Mouse (Mus musculus) C2C12 (cell line): Measurements from ENCODE around the gene Slc9a7. TPM values are rescaled to one million over a fixed set of nuclear protein-coding genes. Genes with fewer than 3 reads are reported as not detected.

Source experiments
- H3K27me3 ChIP-seq: one replicate; pipeline ENCODE4 v1.6.1; 2011; ENCODE audit not compliant: control insufficient read depth, insufficient read depth, insufficient read length
- H3K36me3 ChIP-seq: one replicate; pipeline ENCODE4 v1.6.1; 2011; ENCODE audit not compliant: control insufficient read depth, insufficient read depth
- H3K4me3 ChIP-seq: one replicate; pipeline ENCODE4 v1.5.1; 2011; ENCODE audit warnings: mild to moderate bottlenecking, control low read depth; ENCODE audit not compliant: poor library complexity, insufficient read depth, severe bottlenecking
- H3K79me2 ChIP-seq: one replicate; pipeline ENCODE4 v1.6.1; 2011; ENCODE audit not compliant: control insufficient read depth, insufficient read depth
- H3K79me3 ChIP-seq: one replicate; pipeline ENCODE4 v1.6.1; 2011; ENCODE audit warnings: low read depth, control low read depth
- H3ac ChIP-seq: one replicate; pipeline ENCODE3; 2011; ENCODE audit warnings: low read depth; ENCODE audit not compliant: control insufficient read depth, insufficient read length
- CEBPB ChIP-seq: IDR thresholded peaks from one replicate; pipeline ENCODE4 v1.6.1; 2011; ENCODE audit warnings: low read depth, mild to moderate bottlenecking, control low read depth, moderate library complexity
- CTCF ChIP-seq: IDR thresholded peaks from one replicate; pipeline ENCODE4 v1.5.1; 2011; ENCODE audit not compliant: control insufficient read depth, insufficient read depth, insufficient read length
- FOSL1 ChIP-seq: IDR thresholded peaks from one replicate; pipeline ENCODE4 v1.8.0; 2011; ENCODE audit warnings: mild to moderate bottlenecking, low read length; ENCODE audit not compliant: poor library complexity, insufficient read depth, severe bottlenecking
- MAX ChIP-seq: IDR thresholded peaks from one replicate; pipeline ENCODE4 v1.6.1; 2011; ENCODE audit warnings: mild to moderate bottlenecking, control low read depth
- MYOD1 ChIP-seq: IDR thresholded peaks from one replicate; pipeline ENCODE4 v1.6.1; 2011; ENCODE audit warnings: low read depth; ENCODE audit not compliant: control insufficient read depth, insufficient read length
- MYOG ChIP-seq: IDR thresholded peaks from one replicate; pipeline ENCODE4 v1.6.1; 2011; ENCODE audit not compliant: control insufficient read depth, insufficient read length; ENCODE audit errors: extremely low read depth
- USF1 ChIP-seq: IDR thresholded peaks from one replicate; pipeline ENCODE4 v1.6.1; 2011; ENCODE audit warnings: low read depth, mild to moderate bottlenecking, control low read depth, moderate library complexity
- polyA plus RNA-seq: library from polyadenylated mRNA; unstranded; fragments of >200 nt; fragmentation: generic; extraction: Trizol; gene quantifications from one replicate; pipeline ENCODE4 v1.2.1, GENCODE M21; 2012; ENCODE audit warnings: missing spikeins

Gene Slc9a7
- polyA plus RNA-seq, 1 experiment = 0.02 TPM

DNA sequence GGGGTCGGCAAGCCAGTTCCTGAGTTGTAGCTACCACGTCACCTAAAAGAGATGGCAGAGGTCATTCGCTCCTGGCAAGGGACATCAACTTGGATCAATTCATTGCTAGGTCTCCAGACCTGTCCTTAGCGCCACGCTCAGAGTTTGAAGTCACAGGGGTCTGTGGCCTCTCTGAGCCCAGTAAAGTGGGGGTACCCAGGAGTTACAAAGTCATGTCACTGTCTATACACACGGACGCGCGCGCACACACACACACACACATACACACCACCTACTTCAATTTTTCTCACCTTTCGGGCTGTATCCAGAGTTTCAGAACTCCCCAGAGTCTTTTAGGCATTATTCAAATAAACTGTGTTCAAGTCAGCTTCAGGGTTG is 422 bp upstream of the Slc9a7 start:
- no peaks in the 10 kb centered on the region for H3K79me2 ChIP-seq
- H3K4me3 ChIP-seq = no peak overlapping the region
- H3K36me3 ChIP-seq = no peaks in the 10 kb centered on the region
- TF ChIP-seq CTCF (no peak), FOSL1 (no peak), MYOD1 (no peak), MAX (no peak), CEBPB (no peak), MYOG (no peak), USF1 (no peak)
- peaks cover 14% of the 10 kb centered on the region for H3K27me3 ChIP-seq
- H3ac ChIP-seq = no peak overlapping the region
- H3K79me3 ChIP-seq = no peaks in the 10 kb centered on the region

DNA sequence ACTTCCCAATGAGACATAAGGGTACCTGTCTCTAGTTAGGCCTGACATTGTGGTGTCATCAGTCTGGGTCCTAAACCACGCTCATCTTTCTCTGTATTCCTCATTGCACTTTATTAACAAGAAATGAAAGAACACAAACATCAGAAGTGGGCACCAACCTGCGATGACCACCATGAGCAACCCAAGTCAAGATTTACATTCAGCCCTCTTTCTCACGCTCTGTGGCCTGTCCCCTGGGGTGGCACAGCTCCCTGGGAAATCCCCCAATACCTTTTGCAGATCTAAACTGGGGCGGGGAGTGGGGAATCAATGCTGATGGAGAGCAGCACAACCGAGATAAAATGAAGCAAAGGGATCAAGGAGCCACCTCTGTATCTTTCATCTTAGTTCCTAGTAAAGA is 892 bp downstream of the Slc9a7 start:
- H3K79me3 ChIP-seq = no peaks in the 10 kb centered on the region
- no peak overlapping the region for H3ac ChIP-seq
- no peak overlapping the region for H3K4me3 ChIP-seq
- H3K36me3 ChIP-seq = no peaks in the 10 kb centered on the region
- TF ChIP-seq MAX (no peak), CTCF (no peak), CEBPB (no peak), FOSL1 (no peak), USF1 (no peak), MYOD1 (no peak), MYOG (no peak)
- H3K79me2 ChIP-seq = no peaks in the 10 kb centered on the region
- H3K27me3 ChIP-seq = peaks cover 14% of the 10 kb centered on the region

- peaks cover 14% of the 10 kb centered on the region for H3K27me3 ChIP-seq
- H3K4me3 ChIP-seq = no peak overlapping the region
- H3ac ChIP-seq = no peak overlapping the region
- no peaks in the 10 kb centered on the region for H3K79me3 ChIP-seq
- no peaks in the 10 kb centered on the region for H3K79me2 ChIP-seq
- TF ChIP-seq MYOG (no peak), CTCF (no peak), CEBPB (no peak), MYOD1 (no peak), USF1 (no peak), FOSL1 (no peak), MAX (no peak)
- H3K36me3 ChIP-seq = no peaks in the 10 kb centered on the region
Observed at GRCm38 (mm10) chrX:20288674-20289073, 2.9 kb downstream of the Slc9a7 start.

DNA sequence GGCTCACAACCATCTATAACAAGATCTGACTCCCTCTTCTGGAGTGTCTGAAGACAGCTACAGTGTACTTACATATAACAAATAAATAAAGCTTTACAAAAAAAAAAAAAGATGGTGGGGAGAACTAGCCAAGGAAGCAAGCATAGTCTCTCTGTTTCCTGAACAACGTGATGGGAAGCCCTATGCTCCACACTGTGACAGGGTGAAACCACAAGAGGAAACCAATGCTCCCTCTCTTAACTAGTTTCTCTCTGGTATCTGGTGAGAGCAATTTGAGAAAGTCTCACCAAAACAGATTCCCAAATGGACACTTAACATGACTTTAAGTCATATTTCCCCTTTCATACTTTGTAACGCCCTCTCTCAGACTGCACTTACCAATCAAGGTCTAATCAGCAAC is 5.4 kb downstream of the Slc9a7 start:
- Histone ChIP-seq H3ac (no peak overlapping the region), H3K79me2 (no peaks in the 10 kb centered on the region), H3K79me3 (no peaks in the 10 kb centered on the region), H3K27me3 (peaks cover 7% of the 10 kb centered on the region), H3K4me3 (no peak overlapping the region), H3K36me3 (no peaks in the 10 kb centered on the region)
- TF ChIP-seq USF1 (no peak), FOSL1 (no peak), CEBPB (no peak), MYOG (no peak), MAX (no peak), CTCF (no peak), MYOD1 (no peak)

- H3ac ChIP-seq = no peak overlapping the region
- no peak overlapping the region for H3K4me3 ChIP-seq
- H3K79me2 ChIP-seq = no peaks in the 10 kb centered on the region
- no peaks in the 10 kb centered on the region for H3K79me3 ChIP-seq
- H3K27me3 ChIP-seq = no peaks in the 10 kb centered on the region
- H3K36me3 ChIP-seq = no peaks in the 10 kb centered on the region
- TF ChIP-seq CEBPB (no peak), USF1 (no peak), MAX (no peak), FOSL1 (no peak), MYOG (no peak), MYOD1 (no peak), CTCF (no peak)
Observed at GRCm38 (mm10) chrX:20279424-20279823, 12.2 kb downstream of the Slc9a7 start.

DNA sequence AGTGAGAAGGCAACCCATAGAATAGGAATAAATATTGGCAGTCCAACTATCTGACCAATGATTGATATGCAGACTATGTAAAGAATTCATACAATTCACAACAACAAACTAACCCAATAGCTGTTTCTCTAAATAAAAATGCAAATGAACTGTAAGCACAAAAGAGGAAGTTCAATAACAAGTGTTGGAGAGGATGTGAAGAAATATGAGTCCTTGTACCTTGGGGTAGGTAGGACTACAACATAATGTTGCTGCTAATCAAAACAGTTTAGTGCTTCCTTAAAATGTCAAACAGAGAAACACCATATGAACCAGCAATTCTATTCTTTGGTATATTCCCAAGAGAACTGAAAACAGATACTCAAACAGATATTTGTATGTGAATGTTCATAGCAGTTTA is 17.8 kb downstream of the Slc9a7 start:
- Histone ChIP-seq H3ac (no peak overlapping the region), H3K36me3 (no peaks in the 10 kb centered on the region), H3K79me3 (no peaks in the 10 kb centered on the region), H3K79me2 (no peaks in the 10 kb centered on the region), H3K4me3 (no peak overlapping the region), H3K27me3 (no peaks in the 10 kb centered on the region)
- no peak for TF ChIP-seq MAX
- no peak for TF ChIP-seq FOSL1
- TF ChIP-seq MYOD1 = no peak
- no peak for TF ChIP-seq CTCF
- no peak for TF ChIP-seq CEBPB
- no peak for TF ChIP-seq USF1
- TF ChIP-seq MYOG = no peak
